Mouse (Mus musculus): ENCODE results near the gene Aaed1. TPM values are rescaled to one million over a fixed set of nuclear protein-coding genes. Genes with fewer than 3 reads are reported as not detected.

Aaed1 gene
- polyA plus RNA-seq, 1 experiment: 8.3 TPM

- Histone ChIP-seq H3K79me2 (ENCODE audit: control insufficient read depth, insufficient read depth) (no peaks in the 10 kb centered on the region), H3K27me3 (ENCODE audit: control insufficient read depth, insufficient read depth, insufficient read length) (no peaks in the 10 kb centered on the region), H3K79me3 (ENCODE audit: low read depth) (no peaks in the 10 kb centered on the region), H3K4me3 (ENCODE audit: insufficient read depth, poor library complexity, severe bottlenecking) (no peak overlapping the region), H3K36me3 (ENCODE audit: control insufficient read depth, insufficient read depth) (no peaks in the 10 kb centered on the region), H3ac (ENCODE audit: control insufficient read depth, insufficient read length, low read depth) (no peak overlapping the region)
- TF ChIP-seq FOSL1 (IDR thresholded peaks at IDR 0.05; ENCODE audit: insufficient read depth, low read length, poor library complexity, severe bottlenecking): no peak
- TF ChIP-seq CTCF (IDR thresholded peaks at IDR 0.05; ENCODE audit: control insufficient read depth, insufficient read depth, insufficient read length): no peak
- TF ChIP-seq USF1 (IDR thresholded peaks at IDR 0.05; ENCODE audit: low read depth): no peak
- no peak for TF ChIP-seq MYOG (IDR thresholded peaks at IDR 0.05; ENCODE audit: control insufficient read depth, extremely low read depth, insufficient read length)
- TF ChIP-seq CEBPB (IDR thresholded peaks at IDR 0.05; ENCODE audit: low read depth): no peak
- TF ChIP-seq MYOD1 (IDR thresholded peaks at IDR 0.05; ENCODE audit: control insufficient read depth, insufficient read length, low read depth): no peak
- no peak for TF ChIP-seq MAX (IDR thresholded peaks at IDR 0.05)
Observed at GRCm38 (mm10) chr13:64332321-64332720, 19.8 kb upstream of the Aaed1 start.

DNA sequence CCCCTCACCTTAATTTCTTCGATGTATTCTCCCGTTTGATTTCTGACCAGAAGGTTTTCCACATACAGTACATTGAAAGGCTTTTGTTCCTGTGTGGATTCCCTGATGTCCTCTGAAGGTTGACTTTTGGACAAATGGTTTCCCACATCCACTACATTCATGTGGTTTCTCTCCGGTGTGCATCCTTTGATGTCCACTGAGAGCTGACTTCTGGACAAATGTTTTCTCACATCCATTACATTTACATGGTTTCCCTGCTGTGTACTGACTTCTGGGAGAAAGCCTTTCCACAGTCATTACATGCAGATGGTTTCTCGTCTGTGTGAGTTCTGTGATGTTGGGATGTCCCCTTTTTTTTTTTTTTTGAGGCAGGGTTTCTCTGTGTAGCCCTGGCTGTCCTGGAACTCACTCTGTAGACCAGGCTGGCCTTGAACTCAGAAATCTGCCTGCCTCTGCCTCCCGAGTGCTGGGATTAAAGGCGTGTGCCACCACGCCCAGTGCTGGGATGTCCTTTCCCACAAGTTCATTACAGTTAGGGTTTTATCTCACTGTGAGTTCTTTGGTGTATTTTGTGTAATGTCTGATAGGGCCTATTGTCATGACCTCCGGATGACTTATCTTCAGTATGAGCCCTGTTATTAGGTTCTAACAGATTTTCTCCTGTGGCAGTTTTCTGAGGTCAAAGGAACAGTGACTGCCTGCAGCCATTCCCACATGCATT is 10.2 kb upstream of the Aaed1 start:
- H3K4me3 ChIP-seq (ENCODE audit: insufficient read depth, poor library complexity, severe bottlenecking): no peak overlapping the region
- no peaks in the 10 kb centered on the region for H3K27me3 ChIP-seq (ENCODE audit: control insufficient read depth, insufficient read depth, insufficient read length)
- H3K79me2 ChIP-seq (ENCODE audit: control insufficient read depth, insufficient read depth): no peaks in the 10 kb centered on the region
- H3K79me3 ChIP-seq (ENCODE audit: low read depth): no peaks in the 10 kb centered on the region
- TF ChIP-seq MYOD1 (IDR thresholded peaks at IDR 0.05; ENCODE audit: control insufficient read depth, insufficient read length, low read depth) (no peak), FOSL1 (IDR thresholded peaks at IDR 0.05; ENCODE audit: insufficient read depth, low read length, poor library complexity, severe bottlenecking) (no peak)
- no peaks in the 10 kb centered on the region for H3K36me3 ChIP-seq (ENCODE audit: control insufficient read depth, insufficient read depth)
- H3ac ChIP-seq (ENCODE audit: control insufficient read depth, insufficient read length, low read depth): no peak overlapping the region

GRCm38 (mm10) chr13:64320334-64320733 is 7.8 kb upstream of the Aaed1 start:
- no peaks in the 10 kb centered on the region for H3K27me3 ChIP-seq (ENCODE audit: control insufficient read depth, insufficient read depth, insufficient read length)
- no peaks in the 10 kb centered on the region for H3K79me3 ChIP-seq (ENCODE audit: low read depth)
- TF ChIP-seq CTCF (IDR thresholded peaks at IDR 0.05; ENCODE audit: control insufficient read depth, insufficient read depth, insufficient read length) (no peak), CEBPB (IDR thresholded peaks at IDR 0.05; ENCODE audit: low read depth) (no peak), MYOD1 (IDR thresholded peaks at IDR 0.05; ENCODE audit: control insufficient read depth, insufficient read length, low read depth) (no peak), USF1 (IDR thresholded peaks at IDR 0.05; ENCODE audit: low read depth) (no peak), MAX (IDR thresholded peaks at IDR 0.05) (no peak), FOSL1 (IDR thresholded peaks at IDR 0.05; ENCODE audit: insufficient read depth, low read length, poor library complexity, severe bottlenecking) (no peak), MYOG (IDR thresholded peaks at IDR 0.05; ENCODE audit: control insufficient read depth, extremely low read depth, insufficient read length) (no peak)
- H3K36me3 ChIP-seq (ENCODE audit: control insufficient read depth, insufficient read depth): no peaks in the 10 kb centered on the region
- H3K79me2 ChIP-seq (ENCODE audit: control insufficient read depth, insufficient read depth): no peaks in the 10 kb centered on the region
- H3ac ChIP-seq (ENCODE audit: control insufficient read depth, insufficient read length, low read depth): no peak overlapping the region
- H3K4me3 ChIP-seq (ENCODE audit: insufficient read depth, poor library complexity, severe bottlenecking): no peak overlapping the region

DNA sequence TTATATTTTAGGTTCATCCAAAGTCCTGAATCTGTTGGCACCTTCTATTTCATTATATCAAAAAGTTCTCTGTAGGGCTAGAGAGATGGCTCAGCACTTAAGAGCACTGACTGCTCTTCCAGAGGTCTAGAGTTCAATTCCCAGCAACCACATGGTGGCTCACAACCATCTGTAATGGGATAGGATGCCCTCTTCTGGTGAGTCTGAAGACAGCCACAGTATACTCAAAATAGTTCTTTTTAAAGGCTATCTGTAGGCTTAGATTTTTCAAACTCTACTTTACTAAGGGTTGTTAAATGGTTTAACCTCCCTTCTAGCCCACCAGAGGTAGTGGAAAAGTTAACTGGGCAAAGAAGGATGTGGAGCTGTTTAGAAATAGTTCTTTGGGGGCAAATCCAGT is 7.3 kb upstream of the Aaed1 start:
- H3K79me3 ChIP-seq (ENCODE audit: low read depth): no peaks in the 10 kb centered on the region
- H3K36me3 ChIP-seq (ENCODE audit: control insufficient read depth, insufficient read depth): no peaks in the 10 kb centered on the region
- H3K27me3 ChIP-seq (ENCODE audit: control insufficient read depth, insufficient read depth, insufficient read length): no peaks in the 10 kb centered on the region
- no peaks in the 10 kb centered on the region for H3K79me2 ChIP-seq (ENCODE audit: control insufficient read depth, insufficient read depth)
- no peak for TF ChIP-seq MAX (IDR thresholded peaks at IDR 0.05)
- TF ChIP-seq CEBPB (IDR thresholded peaks at IDR 0.05; ENCODE audit: low read depth): no peak
- TF ChIP-seq MYOD1 (IDR thresholded peaks at IDR 0.05; ENCODE audit: control insufficient read depth, insufficient read length, low read depth): no peak
- TF ChIP-seq FOSL1 (IDR thresholded peaks at IDR 0.05; ENCODE audit: insufficient read depth, low read length, poor library complexity, severe bottlenecking): no peak
- TF ChIP-seq USF1 (IDR thresholded peaks at IDR 0.05; ENCODE audit: low read depth): no peak
- TF ChIP-seq MYOG (IDR thresholded peaks at IDR 0.05; ENCODE audit: control insufficient read depth, extremely low read depth, insufficient read length): no peak
- TF ChIP-seq CTCF (IDR thresholded peaks at IDR 0.05; ENCODE audit: control insufficient read depth, insufficient read depth, insufficient read length): no peak
- H3K4me3 ChIP-seq (ENCODE audit: insufficient read depth, poor library complexity, severe bottlenecking): no peak overlapping the region
- H3ac ChIP-seq (ENCODE audit: control insufficient read depth, insufficient read length, low read depth): no peak overlapping the region

- H3ac ChIP-seq (ENCODE audit: control insufficient read depth, insufficient read length, low read depth): no peak overlapping the region
- H3K79me3 ChIP-seq (ENCODE audit: low read depth): no peaks in the 10 kb centered on the region
- TF ChIP-seq FOSL1 (IDR thresholded peaks at IDR 0.05; ENCODE audit: insufficient read depth, low read length, poor library complexity, severe bottlenecking): no peak
- H3K36me3 ChIP-seq (ENCODE audit: control insufficient read depth, insufficient read depth): no peaks in the 10 kb centered on the region
- H3K79me2 ChIP-seq (ENCODE audit: control insufficient read depth, insufficient read depth): no peaks in the 10 kb centered on the region
- H3K4me3 ChIP-seq (ENCODE audit: insufficient read depth, poor library complexity, severe bottlenecking): no peak overlapping the region
- no peaks in the 10 kb centered on the region for H3K27me3 ChIP-seq (ENCODE audit: control insufficient read depth, insufficient read depth, insufficient read length)
Observed at GRCm38 (mm10) chr13:64318355-64318754, 5.8 kb upstream of the Aaed1 start.

DNA sequence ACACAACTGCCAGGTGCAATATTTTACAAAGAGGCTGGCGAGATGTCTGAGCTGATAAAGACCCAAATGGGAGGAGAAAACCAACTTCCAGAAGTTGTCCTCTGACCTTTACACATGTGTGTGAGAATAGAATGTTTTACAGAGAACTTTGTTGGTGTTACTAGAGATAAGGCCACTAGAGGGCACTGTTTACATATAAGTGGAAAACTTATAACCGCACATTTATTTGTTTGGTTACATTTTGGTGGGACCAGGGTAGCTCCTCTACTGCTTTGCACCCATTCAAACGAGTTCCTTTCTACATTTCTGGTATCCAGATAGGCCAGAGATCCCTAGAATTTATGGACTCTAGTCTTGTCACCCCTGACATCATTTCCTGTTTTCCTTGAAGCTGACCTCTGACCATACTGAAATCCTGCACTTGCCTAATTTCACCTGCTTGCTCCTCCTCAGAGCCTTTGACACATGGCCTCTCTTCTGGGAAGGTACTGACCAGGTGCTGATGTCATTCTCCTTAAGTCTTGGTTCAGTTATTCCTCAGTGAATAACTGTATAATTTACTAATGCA is 3.1 kb upstream of the Aaed1 start:
- Histone ChIP-seq H3K79me2 (ENCODE audit: control insufficient read depth, insufficient read depth) (peaks cover 3% of the 10 kb centered on the region), H3K4me3 (ENCODE audit: insufficient read depth, poor library complexity, severe bottlenecking) (no peak overlapping the region), H3ac (ENCODE audit: control insufficient read depth, insufficient read length, low read depth) (no peak overlapping the region), H3K27me3 (ENCODE audit: control insufficient read depth, insufficient read depth, insufficient read length) (no peaks in the 10 kb centered on the region), H3K36me3 (ENCODE audit: control insufficient read depth, insufficient read depth) (no peaks in the 10 kb centered on the region), H3K79me3 (ENCODE audit: low read depth) (peaks cover 1% of the 10 kb centered on the region)
- TF ChIP-seq MAX (IDR thresholded peaks at IDR 0.05): no peak
- no peak for TF ChIP-seq MYOG (IDR thresholded peaks at IDR 0.05; ENCODE audit: control insufficient read depth, extremely low read depth, insufficient read length)
- TF ChIP-seq CTCF (IDR thresholded peaks at IDR 0.05; ENCODE audit: control insufficient read depth, insufficient read depth, insufficient read length): no peak
- TF ChIP-seq FOSL1 (IDR thresholded peaks at IDR 0.05; ENCODE audit: insufficient read depth, low read length, poor library complexity, severe bottlenecking): no peak
- no peak for TF ChIP-seq CEBPB (IDR thresholded peaks at IDR 0.05; ENCODE audit: low read depth)
- TF ChIP-seq USF1 (IDR thresholded peaks at IDR 0.05; ENCODE audit: low read depth): no peak
- TF ChIP-seq MYOD1 (IDR thresholded peaks at IDR 0.05; ENCODE audit: control insufficient read depth, insufficient read length, low read depth): no peak

Measured in C2C12 (cell line).